Mouse (Mus musculus): ENCODE data around the gene Arhgef40. TPM values are rescaled to one million over a fixed set of nuclear protein-coding genes. Genes with fewer than 3 reads are reported as not detected.
A peak's percentile ranks its signal among the peaks of the same experiment; 100 is the strongest.

Arhgef40 gene
- polyA plus RNA-seq, 1 experiment from 2014 or later, result 45.8 TPM

DNA sequence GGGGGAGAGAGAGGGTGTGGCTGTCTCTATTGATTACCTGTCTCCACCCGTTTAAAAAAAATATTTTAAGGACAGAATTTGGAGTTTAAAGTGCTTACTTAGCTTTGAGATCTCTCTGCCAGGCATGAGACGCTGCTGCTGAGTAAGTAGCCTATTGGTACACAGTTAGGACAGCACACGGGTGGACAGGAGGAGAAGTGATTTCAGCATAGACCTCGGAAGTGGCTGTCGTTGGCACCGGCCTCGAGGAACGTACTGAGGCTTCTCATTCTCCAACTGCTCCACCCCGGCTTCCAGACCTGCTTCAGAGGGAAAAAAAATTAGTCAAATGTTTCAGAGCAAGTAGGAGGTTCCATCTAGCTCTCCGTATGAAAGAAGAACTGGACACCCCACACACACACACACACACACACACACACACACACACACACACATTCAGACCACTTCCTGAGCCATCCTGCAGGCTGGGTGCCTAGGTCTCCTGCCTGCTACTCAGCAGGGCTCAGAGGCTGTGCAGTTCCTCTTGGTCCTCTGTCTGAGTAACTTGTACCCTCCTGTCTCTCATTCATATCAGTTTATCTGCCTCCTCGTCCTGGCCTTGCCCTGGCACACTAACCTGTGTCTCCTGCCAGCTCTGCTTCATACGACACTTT, 10.8 kb downstream of the Arhgef40 start:
- no peaks in the 10 kb centered on the region for H3K27me3 ChIP-seq (ENCODE audit: control insufficient read depth, insufficient read depth, low read length)
- no peaks in the 10 kb centered on the region for H3K9me3 ChIP-seq (replicated peaks; ENCODE audit: control insufficient read depth, low read length)
- H3K36me3 ChIP-seq (ENCODE audit: control insufficient read depth, insufficient read depth), result peaks cover 54% of the 10 kb centered on the region
- no peak for ATAC-seq (replicated peaks; ENCODE audit: extremely low read depth, insufficient read depth, low FRiP score)
- no peak overlapping the region for H3K4me2 ChIP-seq (ENCODE audit: low read depth, low read length)
- H3K4me1 ChIP-seq (ENCODE audit: control insufficient read depth, insufficient read depth, low read length), result no peaks in the 10 kb centered on the region
- WGBS, result 64% methylated on average over 12 of the region's 12 CpGs
- H3K4me3 ChIP-seq (ENCODE audit: low read length), result no peak overlapping the region
- no peak overlapping the region for H3K9ac ChIP-seq (ENCODE audit: low read length)
- no peak overlapping the region for H3K27ac ChIP-seq (ENCODE audit: low read length)

DNA sequence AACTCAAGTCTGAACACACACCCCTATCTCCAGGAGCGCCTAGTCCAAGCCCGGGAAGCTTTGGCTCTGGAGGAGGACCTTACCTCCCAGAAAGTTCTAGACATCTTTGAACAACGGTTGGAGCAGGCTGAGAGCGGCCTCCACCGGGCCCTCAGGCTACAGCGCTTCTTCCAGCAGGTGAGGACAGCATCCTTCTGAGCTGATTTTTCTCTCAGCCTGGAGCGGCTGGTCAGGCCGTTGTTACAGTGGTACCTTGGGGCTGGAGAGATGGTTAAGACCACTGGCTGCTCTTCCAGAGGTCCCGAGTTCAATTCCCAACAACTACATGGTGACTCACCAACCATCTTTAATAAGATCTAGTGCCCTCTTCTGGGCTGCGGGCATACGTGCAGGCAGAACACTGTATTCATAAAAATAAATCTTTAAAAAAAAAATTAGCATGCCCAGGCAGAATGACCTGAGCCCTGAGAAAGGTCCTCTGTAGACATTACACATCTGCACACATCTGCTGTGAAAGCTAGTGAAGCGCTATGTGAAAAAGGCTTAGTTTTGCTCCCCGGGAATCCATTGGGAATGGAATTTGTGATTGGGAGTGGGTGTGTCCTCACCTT, 11.8 kb downstream of the Arhgef40 start:
- no peaks in the 10 kb centered on the region for H3K4me1 ChIP-seq (ENCODE audit: control insufficient read depth, insufficient read depth, low read length)
- no peaks in the 10 kb centered on the region for H3K27me3 ChIP-seq (ENCODE audit: control insufficient read depth, insufficient read depth, low read length)
- peaks cover 51% of the 10 kb centered on the region for H3K36me3 ChIP-seq (ENCODE audit: control insufficient read depth, insufficient read depth)
- H3K4me2 ChIP-seq (ENCODE audit: low read depth, low read length), result no peak overlapping the region
- 85% methylated on average over 13 of the region's 13 CpGs for WGBS
- no peak overlapping the region for H3K9ac ChIP-seq (ENCODE audit: low read length)
- H3K4me3 ChIP-seq (ENCODE audit: low read length), result no peak overlapping the region
- no peak overlapping the region for H3K27ac ChIP-seq (ENCODE audit: low read length)
- no peak for ATAC-seq (replicated peaks; ENCODE audit: extremely low read depth, insufficient read depth, low FRiP score)
- H3K9me3 ChIP-seq (replicated peaks; ENCODE audit: control insufficient read depth, low read length), result no peaks in the 10 kb centered on the region

DNA sequence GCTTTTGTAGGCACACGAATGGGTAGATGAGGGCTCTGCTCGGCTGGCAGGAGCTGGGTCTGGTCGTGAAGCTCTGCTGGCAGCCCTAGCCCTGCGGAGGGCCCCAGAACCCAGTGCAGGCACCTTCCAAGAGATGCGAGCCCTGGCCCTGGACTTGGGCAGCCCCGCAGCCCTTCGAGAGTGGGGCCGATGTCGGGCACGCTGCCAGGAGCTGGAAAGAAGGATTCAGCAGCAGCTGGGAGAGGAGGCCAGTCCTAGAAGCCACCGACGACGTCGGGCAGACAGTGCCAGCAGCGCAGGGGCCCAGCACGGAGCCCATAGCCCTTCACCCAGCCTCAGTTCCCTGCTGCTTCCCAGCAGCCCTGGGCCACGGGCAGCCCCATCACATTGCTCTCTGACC, 12.3 kb downstream of the Arhgef40 start:
- WGBS, result 49% methylated on average over 17 of the region's 17 CpGs
- peaks cover 49% of the 10 kb centered on the region for H3K36me3 ChIP-seq (ENCODE audit: control insufficient read depth, insufficient read depth)
- ATAC-seq (replicated peaks; ENCODE audit: extremely low read depth, insufficient read depth, low FRiP score), result no peak
- H3K27ac ChIP-seq (ENCODE audit: low read length), result no peak overlapping the region
- H3K4me2 ChIP-seq (ENCODE audit: low read depth, low read length), result no peak overlapping the region
- no peak overlapping the region for H3K4me3 ChIP-seq (ENCODE audit: low read length)
- H3K27me3 ChIP-seq (ENCODE audit: control insufficient read depth, insufficient read depth, low read length), result no peaks in the 10 kb centered on the region
- H3K9me3 ChIP-seq (replicated peaks; ENCODE audit: control insufficient read depth, low read length), result no peaks in the 10 kb centered on the region
- no peaks in the 10 kb centered on the region for H3K4me1 ChIP-seq (ENCODE audit: control insufficient read depth, insufficient read depth, low read length)
- no peak overlapping the region for H3K9ac ChIP-seq (ENCODE audit: low read length)

DNA sequence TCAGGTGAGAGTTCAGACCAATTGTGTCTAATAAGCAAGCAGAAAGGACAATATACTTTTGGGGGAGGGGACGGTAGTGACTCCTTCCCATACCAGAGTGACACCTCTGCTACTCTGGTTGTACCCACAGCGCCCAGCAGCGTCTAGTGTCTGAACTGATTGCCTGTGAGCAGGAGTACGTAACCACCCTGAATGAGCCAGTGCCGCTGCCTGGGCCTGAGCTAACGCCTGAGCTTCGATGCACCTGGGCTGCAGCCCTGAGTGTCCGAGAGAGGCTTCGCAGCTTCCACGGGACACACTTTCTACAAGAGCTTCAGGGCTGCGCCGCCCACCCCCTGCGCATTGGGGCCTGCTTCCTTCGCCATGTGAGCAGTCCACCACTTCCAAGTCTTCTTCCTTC, 13.0 kb downstream of the Arhgef40 start:
- no peak for ATAC-seq (replicated peaks; ENCODE audit: extremely low read depth, insufficient read depth, low FRiP score)
- Histone ChIP-seq H3K9me3 (replicated peaks; ENCODE audit: control insufficient read depth, low read length) (no peaks in the 10 kb centered on the region), H3K27me3 (ENCODE audit: control insufficient read depth, insufficient read depth, low read length) (no peaks in the 10 kb centered on the region), H3K36me3 (ENCODE audit: control insufficient read depth, insufficient read depth) (peaks cover 50% of the 10 kb centered on the region), H3K4me3 (ENCODE audit: low read length) (no peak overlapping the region), H3K4me1 (ENCODE audit: control insufficient read depth, insufficient read depth, low read length) (no peaks in the 10 kb centered on the region), H3K27ac (ENCODE audit: low read length) (no peak overlapping the region), H3K9ac (ENCODE audit: low read length) (no peak overlapping the region), H3K4me2 (ENCODE audit: low read depth, low read length) (no peak overlapping the region)
- WGBS, result 89% methylated on average over 14 of the region's 14 CpGs

DNA sequence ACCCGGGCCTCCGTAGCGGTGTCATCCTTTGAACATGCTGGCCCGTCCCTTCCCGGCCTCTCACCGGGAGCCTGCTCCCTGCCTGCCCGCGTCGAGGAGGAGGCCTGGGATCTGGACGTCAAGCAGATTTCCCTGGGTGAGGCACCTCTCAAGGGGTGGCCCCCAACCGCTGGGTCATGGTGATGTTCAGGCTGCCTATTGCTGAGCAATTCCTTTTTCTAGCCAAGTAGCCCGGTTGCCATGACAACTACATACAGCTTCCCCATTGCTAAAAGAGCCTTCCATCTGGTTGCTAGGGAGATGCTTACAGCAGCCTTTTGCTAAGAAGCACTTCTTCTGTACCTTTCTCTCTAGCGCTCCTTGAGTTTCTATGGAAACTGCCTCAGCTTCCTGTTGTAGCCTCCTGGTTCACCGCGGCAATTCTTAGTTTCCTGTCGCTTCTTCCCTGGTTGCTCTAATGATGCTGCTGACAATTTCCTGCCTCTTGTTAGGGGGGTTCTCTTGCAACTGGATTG, 19.5 kb downstream of the Arhgef40 start:
- peaks cover 44% of the 10 kb centered on the region for H3K36me3 ChIP-seq (ENCODE audit: control insufficient read depth, insufficient read depth)
- H3K27ac ChIP-seq (ENCODE audit: low read length), result no peak overlapping the region
- no peak overlapping the region for H3K4me2 ChIP-seq (ENCODE audit: low read depth, low read length)
- H3K4me1 ChIP-seq (ENCODE audit: control insufficient read depth, insufficient read depth, low read length), result peaks cover 26% of the 10 kb centered on the region
- no peak overlapping the region for H3K4me3 ChIP-seq (ENCODE audit: low read length)
- 46% methylated on average over 16 of the region's 16 CpGs for WGBS
- H3K9ac ChIP-seq (ENCODE audit: low read length), result no peak overlapping the region
- no peaks in the 10 kb centered on the region for H3K27me3 ChIP-seq (ENCODE audit: control insufficient read depth, insufficient read depth, low read length)
- no peaks in the 10 kb centered on the region for H3K9me3 ChIP-seq (replicated peaks; ENCODE audit: control insufficient read depth, low read length)
- no peak for ATAC-seq (replicated peaks; ENCODE audit: extremely low read depth, insufficient read depth, low FRiP score)

DNA sequence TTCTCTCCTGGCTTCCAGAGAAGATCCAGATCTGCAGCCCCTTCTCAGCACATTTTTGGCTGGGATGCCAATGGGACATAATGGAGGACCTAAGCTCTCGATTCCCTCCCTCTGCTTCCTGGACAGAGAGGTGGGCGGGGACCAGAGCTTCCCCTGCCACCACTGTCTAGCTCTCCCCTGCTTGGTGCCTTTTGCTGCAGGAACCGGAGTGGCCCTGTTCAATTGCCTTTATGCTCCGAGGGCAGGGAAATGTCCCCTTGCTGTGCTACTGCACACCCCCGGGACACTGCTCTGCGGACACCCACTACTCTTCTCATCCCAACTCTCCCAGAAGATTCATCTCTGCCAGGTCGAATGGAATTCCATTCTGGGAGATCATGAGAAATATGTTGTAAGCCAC, 20.6 kb downstream of the Arhgef40 start:
- no peak overlapping the region for H3K4me3 ChIP-seq (ENCODE audit: low read length)
- peaks cover 45% of the 10 kb centered on the region for H3K36me3 ChIP-seq (ENCODE audit: control insufficient read depth, insufficient read depth)
- 53% methylated on average over 7 of the region's 7 CpGs for WGBS
- peak overlapping the region; percentile 72 for H3K27ac ChIP-seq (ENCODE audit: low read length)
- no peak overlapping the region for H3K4me2 ChIP-seq (ENCODE audit: low read depth, low read length)
- no peak overlapping the region for H3K9ac ChIP-seq (ENCODE audit: low read length)
- no peak for ATAC-seq (replicated peaks; ENCODE audit: extremely low read depth, insufficient read depth, low FRiP score)
- no peaks in the 10 kb centered on the region for H3K9me3 ChIP-seq (replicated peaks; ENCODE audit: control insufficient read depth, low read length)
- H3K4me1 ChIP-seq (ENCODE audit: control insufficient read depth, insufficient read depth, low read length), result peaks cover 30% of the 10 kb centered on the region
- H3K27me3 ChIP-seq (ENCODE audit: control insufficient read depth, insufficient read depth, low read length), result no peaks in the 10 kb centered on the region

DNA sequence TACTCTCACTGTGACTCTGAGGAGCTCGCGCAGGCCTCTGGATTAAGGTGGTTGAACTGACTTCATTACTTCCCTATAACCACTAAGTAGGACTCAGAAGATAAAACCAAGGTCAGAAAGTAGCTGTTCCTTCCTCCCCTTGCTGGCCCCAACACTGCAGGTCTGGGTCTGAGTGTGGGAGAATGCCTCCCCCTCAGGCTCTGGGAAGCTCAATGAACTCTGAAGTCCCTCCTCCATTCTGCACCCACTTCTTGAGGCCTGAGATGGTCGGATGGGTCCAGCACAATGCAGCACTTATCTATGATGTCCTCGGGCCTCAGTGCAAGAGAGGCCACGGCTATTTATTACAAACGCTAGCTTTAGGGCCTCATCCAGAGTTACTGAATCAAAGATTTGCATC, 21.1 kb downstream of the Arhgef40 start:
- H3K4me3 ChIP-seq (ENCODE audit: low read length), result no peak overlapping the region
- no peaks in the 10 kb centered on the region for H3K9me3 ChIP-seq (replicated peaks; ENCODE audit: control insufficient read depth, low read length)
- H3K36me3 ChIP-seq (ENCODE audit: control insufficient read depth, insufficient read depth), result peaks cover 45% of the 10 kb centered on the region
- no peak for ATAC-seq (replicated peaks; ENCODE audit: extremely low read depth, insufficient read depth, low FRiP score)
- no peak overlapping the region for H3K9ac ChIP-seq (ENCODE audit: low read length)
- H3K4me1 ChIP-seq (ENCODE audit: control insufficient read depth, insufficient read depth, low read length), result peaks cover 34% of the 10 kb centered on the region
- H3K4me2 ChIP-seq (ENCODE audit: low read depth, low read length), result no peak overlapping the region; the same call in 1 of the 2 replicates
- H3K27ac ChIP-seq (ENCODE audit: low read length), result peak overlapping the region; percentile 72
- 44% methylated on average over 6 of the region's 6 CpGs for WGBS
- no peaks in the 10 kb centered on the region for H3K27me3 ChIP-seq (ENCODE audit: control insufficient read depth, insufficient read depth, low read length)

DNA sequence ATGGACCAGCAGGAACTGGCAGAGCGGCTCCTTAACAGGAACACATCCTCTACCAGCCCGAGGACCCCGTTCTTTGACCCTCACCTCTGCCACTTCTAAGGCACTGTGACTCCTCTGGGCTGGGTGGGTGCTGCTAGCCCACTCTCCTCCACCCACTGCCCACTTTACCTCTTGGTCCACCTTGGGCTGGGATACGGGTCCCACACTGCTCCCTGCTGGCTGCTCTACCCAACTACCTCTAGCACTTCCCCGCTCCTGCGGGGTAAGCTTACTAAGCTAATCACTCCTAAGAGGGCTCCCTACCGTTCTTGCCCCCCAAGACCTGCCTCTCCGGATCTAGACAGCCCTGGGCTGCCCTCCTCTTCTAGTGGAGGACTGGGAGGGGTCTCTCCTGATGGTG, 21.7 kb downstream of the Arhgef40 start:
- H3K4me3 ChIP-seq (ENCODE audit: low read length), result no peak overlapping the region
- peak overlapping the region; percentile 36 for H3K4me2 ChIP-seq (ENCODE audit: low read depth, low read length)
- H3K9ac ChIP-seq (ENCODE audit: low read length), result 0 out of 2 replicates have a peak overlapping the region, but pooled peaks have one; percentile 1
- no peaks in the 10 kb centered on the region for H3K9me3 ChIP-seq (replicated peaks; ENCODE audit: control insufficient read depth, low read length)
- 0 out of 2 replicates have a peak, but pooled peaks have one; percentile 11 for ATAC-seq (replicated peaks; ENCODE audit: extremely low read depth, insufficient read depth, low FRiP score)
- no peaks in the 10 kb centered on the region for H3K27me3 ChIP-seq (ENCODE audit: control insufficient read depth, insufficient read depth, low read length)
- peaks cover 43% of the 10 kb centered on the region for H3K36me3 ChIP-seq (ENCODE audit: control insufficient read depth, insufficient read depth)
- 45% methylated on average over 8 of the region's 8 CpGs for WGBS
- peaks cover 40% of the 10 kb centered on the region for H3K4me1 ChIP-seq (ENCODE audit: control insufficient read depth, insufficient read depth, low read length)
- H3K27ac ChIP-seq (ENCODE audit: low read length), result peak overlapping the region; percentile 72

DNA sequence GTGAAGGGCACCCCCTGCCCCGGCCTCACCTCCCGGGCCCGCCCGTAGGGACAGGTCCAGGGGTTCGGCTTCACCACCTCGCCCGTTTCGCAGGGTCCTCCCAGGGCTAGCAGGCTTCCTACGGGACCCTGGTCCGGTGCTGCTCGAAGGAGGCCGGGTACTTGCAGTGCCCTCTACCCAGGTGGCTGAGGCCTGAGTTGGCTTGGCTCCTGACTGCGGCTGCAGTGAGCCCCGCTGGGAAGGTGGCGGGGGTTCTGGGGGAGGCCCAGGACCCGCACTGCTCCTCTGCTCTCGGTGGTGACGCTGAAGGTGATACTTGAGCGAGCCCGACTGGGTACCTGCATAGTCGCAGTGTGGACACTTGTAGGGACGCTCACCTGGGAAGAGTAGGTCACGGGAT, 22.3 kb downstream of the Arhgef40 start:
- H3K36me3 ChIP-seq (ENCODE audit: control insufficient read depth, insufficient read depth), result peaks cover 42% of the 10 kb centered on the region
- H3K4me1 ChIP-seq (ENCODE audit: control insufficient read depth, insufficient read depth, low read length), result peaks cover 43% of the 10 kb centered on the region
- H3K9me3 ChIP-seq (replicated peaks; ENCODE audit: control insufficient read depth, low read length), result no peaks in the 10 kb centered on the region
- no peak overlapping the region for H3K4me3 ChIP-seq (ENCODE audit: low read length)
- H3K4me2 ChIP-seq (ENCODE audit: low read depth, low read length), result no peak overlapping the region
- H3K9ac ChIP-seq (ENCODE audit: low read length), result no peak overlapping the region
- H3K27ac ChIP-seq (ENCODE audit: low read length), result peak overlapping the region; percentile 72
- 91% methylated on average over 23 of the region's 23 CpGs for WGBS
- no peaks in the 10 kb centered on the region for H3K27me3 ChIP-seq (ENCODE audit: control insufficient read depth, insufficient read depth, low read length)
- no peak for ATAC-seq (replicated peaks; ENCODE audit: extremely low read depth, insufficient read depth, low FRiP score)

Data from heart, embryonic 16.5 days (tissue).